Mouse (Mus musculus) central nervous system, embryonic 18 days (tissue): ENCODE data around the gene Olfr186. TPM values are rescaled to one million over a fixed set of nuclear protein-coding genes. Genes with fewer than 3 reads are reported as not detected.

ENCODE experiments used
- polyA plus RNA-seq: library from polyadenylated mRNA; depleted of rRNA; stranded (reverse); fragments of >200 nt; gene quantifications from 2 replicates; pipeline ENCODE4 v1.2.3, GENCODE M21; 2012; rRNA removed

The Olfr186 gene
- not detected in 2 replicates for polyA plus RNA-seq

DNA sequence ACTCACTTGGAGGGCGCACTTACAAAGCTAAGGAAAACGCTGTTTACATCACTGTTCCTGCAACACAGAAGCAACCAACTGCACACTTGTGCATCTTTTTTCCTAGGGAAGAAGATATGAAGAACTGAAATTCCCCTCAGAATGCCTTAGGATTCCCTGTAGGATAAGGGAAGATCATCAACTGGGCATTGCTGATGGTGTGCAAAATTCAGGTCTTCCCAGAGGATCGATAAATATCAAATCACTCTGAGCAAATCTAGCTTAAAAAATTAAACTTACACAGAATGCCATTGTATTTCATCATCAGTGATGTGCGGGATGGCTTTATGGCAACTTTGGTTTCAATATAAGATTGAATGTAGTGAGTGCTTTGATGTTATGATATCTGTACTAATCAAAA, at the start of gene Olfr186:
Olfr186 (minus strand) TSS at position 101 of the 400 bp plus-strand sequence.

GRCm38 (mm10) chr16:59077905-59078304, 47.8 kb upstream of the Olfr186 start, which contains the start of gene Olfr190:
Gene Olfr190, minus strand, starts transcription at chr16:59078005.

GRCm38 (mm10) chr16:59039710-59040109, 9.6 kb upstream of the Olfr186 start, which contains the start of gene Olfr187:
Gene Olfr187, minus strand, starts transcription at chr16:59039767.

DNA sequence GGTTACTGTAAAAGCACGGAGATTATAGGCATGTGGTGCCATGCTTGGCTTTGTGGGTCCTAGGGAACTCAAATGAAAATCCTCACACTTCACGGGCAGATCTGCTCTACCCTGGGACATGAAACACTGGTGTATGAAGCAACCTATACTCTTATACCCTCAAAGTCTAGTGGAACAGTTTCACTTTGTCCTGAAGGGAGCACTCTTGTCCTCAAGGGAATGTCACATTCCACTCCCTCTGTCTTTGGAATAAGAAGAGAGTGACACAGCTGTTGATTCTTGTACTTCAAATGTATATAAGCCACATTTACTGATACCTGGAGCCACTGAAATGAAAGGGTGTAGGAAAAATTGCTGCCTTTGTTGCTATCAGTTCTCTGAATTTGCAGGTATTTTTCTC, 35.0 kb downstream of the Olfr186 start, which contains the start of gene Olfr183:
Olfr183 (plus strand) TSS at position 301 of the 400 bp plus-strand sequence.

Other genes starting within 250 kb of the Olfr186 start
- gene Olfr173, start 230.0 kb downstream of the Olfr186 start, polyA plus RNA-seq, result not detected in 2 replicates
- gene Olfr175-ps1, start 203.5 kb downstream of the Olfr186 start, polyA plus RNA-seq, result not detected in 2 replicates
- not detected in 2 replicates for gene Olfr177, start 155.5 kb downstream of the Olfr186 start, polyA plus RNA-seq
- not detected in 2 replicates for gene Olfr178, start 138.2 kb downstream of the Olfr186 start, polyA plus RNA-seq
- not detected in 2 replicates for gene Olfr181, start 101.5 kb downstream of the Olfr186 start, polyA plus RNA-seq
- gene Olfr180, start 100.9 kb downstream of the Olfr186 start, polyA plus RNA-seq, result not detected in 2 replicates
- gene Olfr183, start 34.9 kb downstream of the Olfr186 start, polyA plus RNA-seq, result not detected in 2 replicates
- not detected in 2 replicates for gene Olfr187, start 9.5 kb upstream of the Olfr186 start, polyA plus RNA-seq
- not detected in 2 replicates for gene Olfr190, start 47.7 kb upstream of the Olfr186 start, polyA plus RNA-seq
- gene Olfr191, start 59.5 kb upstream of the Olfr186 start, polyA plus RNA-seq, result not detected in 2 replicates
- gene Olfr193, start 81.6 kb upstream of the Olfr186 start, polyA plus RNA-seq, result not detected in 2 replicates
- not detected in 2 replicates for gene Olfr194, start 90.8 kb upstream of the Olfr186 start, polyA plus RNA-seq
- not detected in 2 replicates for gene Olfr195, start 116.8 kb upstream of the Olfr186 start, polyA plus RNA-seq
- gene Olfr196, start 140.2 kb upstream of the Olfr186 start, polyA plus RNA-seq, result not detected in 2 replicates
- gene Olfr198, start 173.2 kb upstream of the Olfr186 start, polyA plus RNA-seq, result not detected in 2 replicates
- gene Olfr199, start 189.5 kb upstream of the Olfr186 start, polyA plus RNA-seq, result not detected in 2 replicates
- 0.01 TPM in 1 of 2 replicates, not detected in the other for gene Olfr201, start 242.3 kb upstream of the Olfr186 start, polyA plus RNA-seq